Mouse (Mus musculus) T-helper 1 cell (primary cell): ENCODE data around the gene Tescl.

Source experiments
- in situ Hi-C: fragments of 300-600 bp; cut with MboI, MseI; formaldehyde crosslinking; loops from one replicate; pipeline ENCODE4 v1.15.1; 2025; ENCODE audit warnings: high pct_unique_total_duplicates

Tescl gene

GRCm38 (mm10) chr7:24365258-24366014 lies 31.7 kb upstream of the Tescl start:
- in situ Hi-C loops: no loop called here

- in situ Hi-C loops: no loop called here
Observed at GRCm38 (mm10) chr7:24364827-24365226, 31.1 kb upstream of the Tescl start.

DNA sequence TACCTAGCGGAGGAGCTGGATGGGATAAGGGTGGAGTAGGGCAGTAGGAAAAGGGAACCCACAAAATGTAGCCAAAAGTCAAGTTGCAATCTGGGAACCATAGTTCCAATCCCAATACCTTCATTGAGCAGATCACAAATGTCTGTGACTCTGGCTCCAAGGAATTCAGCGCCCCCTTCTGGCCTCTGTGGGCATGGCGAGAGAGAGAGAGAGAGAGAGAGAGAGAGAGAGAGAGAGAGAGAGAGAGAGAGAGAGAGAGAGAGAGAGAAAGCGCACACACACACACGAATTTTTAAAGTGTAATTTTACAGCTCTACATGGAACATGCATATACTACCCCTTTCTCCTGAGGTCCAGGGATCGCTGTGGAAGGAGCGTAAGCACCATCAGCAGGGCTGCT lies 29.5 kb upstream of the Tescl start:
- in situ Hi-C loops: no loop called here

DNA sequence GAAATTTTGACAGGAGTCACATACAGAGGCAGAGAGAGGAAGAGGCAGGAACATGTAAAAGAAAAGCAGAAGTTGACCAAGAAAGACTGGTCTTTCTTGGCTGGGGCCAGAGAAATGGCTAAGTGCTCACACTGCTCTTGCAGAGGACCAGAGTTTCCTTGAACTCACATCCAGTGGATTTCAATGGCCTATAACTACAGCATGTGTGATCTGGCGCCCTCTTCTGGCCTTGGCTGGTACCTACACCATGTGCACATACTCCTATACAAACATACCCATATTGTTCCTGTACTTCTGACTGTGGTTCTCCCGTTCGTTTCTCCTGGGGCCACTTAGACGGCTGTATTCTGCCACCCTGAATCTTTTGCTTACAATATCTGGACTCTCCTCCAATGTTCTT lies 27.3 kb upstream of the Tescl start:
- in situ Hi-C loops: no loop called here

DNA sequence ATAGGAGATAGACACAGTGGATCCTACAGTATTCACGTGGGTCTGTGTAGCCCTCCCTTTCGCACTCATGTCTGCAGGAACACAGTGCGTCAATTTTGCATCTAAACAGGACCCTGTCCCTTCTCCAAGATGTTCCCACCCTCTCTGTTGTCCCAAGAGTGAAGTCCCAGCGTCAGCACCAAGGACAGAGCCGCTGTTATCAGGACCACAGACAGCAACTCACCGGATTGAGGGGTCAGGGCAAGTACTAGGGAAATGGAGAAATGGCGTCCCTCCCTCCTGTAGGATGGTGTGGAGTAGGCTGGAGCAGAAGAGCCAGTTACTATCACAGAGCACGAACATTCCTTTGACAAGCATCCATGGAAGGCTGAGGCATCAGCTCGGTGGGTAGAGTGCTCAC lies 25.5 kb upstream of the Tescl start:
- in situ Hi-C loops: loop anchor here (5.0 kb wide), 1 partner anchor 392 kb away; no protein-coding TSS in a partner anchor

- in situ Hi-C loops: loop anchor here (5.0 kb wide), 1 partner anchor 391 kb away; no protein-coding TSS in a partner anchor
Observed at GRCm38 (mm10) chr7:24357899-24358298, 24.2 kb upstream of the Tescl start.

GRCm38 (mm10) chr7:24356081-24356480 lies 22.3 kb upstream of the Tescl start:
- in situ Hi-C loops: loop anchor here (5.0 kb wide), 1 partner anchor 389 kb away; no protein-coding TSS in a partner anchor

DNA sequence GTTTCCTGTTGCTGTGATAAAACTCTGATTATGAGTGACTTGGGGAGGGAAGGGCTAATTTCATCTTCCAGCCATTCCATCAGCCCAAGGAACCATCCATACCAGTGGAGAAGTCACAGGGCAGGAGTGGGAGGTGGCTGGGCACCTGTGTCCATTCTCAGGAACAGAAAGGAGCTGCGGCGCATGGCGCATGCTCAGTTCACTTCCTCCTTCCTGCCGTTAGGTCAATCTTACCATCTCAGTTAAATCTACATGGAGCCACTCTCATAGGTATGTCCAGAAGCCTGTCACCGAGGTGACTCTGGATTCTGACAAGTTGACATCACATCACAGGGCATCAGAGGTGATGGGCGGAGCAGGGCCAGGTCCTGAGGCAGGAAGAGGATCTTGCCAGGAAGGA lies 21.9 kb upstream of the Tescl start:
- in situ Hi-C loops: loop anchor here (5.0 kb wide), 1 partner anchor 388 kb away; no protein-coding TSS in a partner anchor

- in situ Hi-C loops: no loop called here
Observed at GRCm38 (mm10) chr7:24348896-24349295, 15.2 kb upstream of the Tescl start, which contains the start of gene Lypd5. Gene Lypd5, plus strand, starts transcription at chr7:24349196.

GRCm38 (mm10) chr7:24346444-24346843 lies 12.7 kb upstream of the Tescl start:
- in situ Hi-C loops: no loop called here

DNA sequence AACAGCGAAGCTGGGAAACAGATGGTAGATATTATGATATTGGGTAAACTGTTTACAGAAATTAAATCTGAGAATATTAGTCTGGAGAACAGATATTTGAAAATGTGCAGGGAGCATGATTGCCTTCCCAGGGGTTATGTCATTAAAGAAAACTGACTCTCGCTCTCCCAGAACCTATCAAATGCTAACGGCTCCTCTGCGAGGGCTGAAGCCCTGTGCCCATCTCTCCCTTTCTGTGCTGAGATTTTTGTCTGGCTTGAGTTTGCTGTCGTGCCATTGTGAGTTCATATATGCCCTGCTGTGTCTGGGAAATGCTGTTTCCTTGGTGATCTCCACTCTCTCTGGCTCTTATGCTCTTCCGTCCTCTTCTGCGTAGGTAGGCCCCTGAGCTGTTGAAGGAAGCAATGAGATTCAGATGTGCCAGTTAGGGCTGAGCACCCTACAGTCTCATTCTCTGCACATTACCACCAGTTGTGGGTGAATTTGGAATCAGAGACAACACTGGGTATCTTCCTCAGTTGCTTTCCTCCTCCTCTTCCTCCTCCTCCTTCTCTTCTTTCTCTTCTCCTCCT lies 10.1 kb upstream of the Tescl start:
- in situ Hi-C loops: no loop called here

- in situ Hi-C loops: no loop called here
Observed at GRCm38 (mm10) chr7:24338241-24338640, 4.5 kb upstream of the Tescl start.

GRCm38 (mm10) chr7:24335699-24336309 lies 2.1 kb upstream of the Tescl start:
- in situ Hi-C loops: no loop called here

GRCm38 (mm10) chr7:24327281-24327975 lies 6.3 kb downstream of the Tescl start:
- in situ Hi-C loops: no loop called here

- in situ Hi-C loops: no loop called here
Observed at GRCm38 (mm10) chr7:24326273-24327135, 7.2 kb downstream of the Tescl start.

GRCm38 (mm10) chr7:24325675-24326128 lies 8.0 kb downstream of the Tescl start:
- in situ Hi-C loops: no loop called here

- in situ Hi-C loops: no loop called here
Observed at GRCm38 (mm10) chr7:24325197-24325596, 8.5 kb downstream of the Tescl start.

GRCm38 (mm10) chr7:24322593-24322992 lies 11.1 kb downstream of the Tescl start:
- in situ Hi-C loops: no loop called here

GRCm38 (mm10) chr7:24318942-24319341 lies 14.8 kb downstream of the Tescl start:
- in situ Hi-C loops: no loop called here

DNA sequence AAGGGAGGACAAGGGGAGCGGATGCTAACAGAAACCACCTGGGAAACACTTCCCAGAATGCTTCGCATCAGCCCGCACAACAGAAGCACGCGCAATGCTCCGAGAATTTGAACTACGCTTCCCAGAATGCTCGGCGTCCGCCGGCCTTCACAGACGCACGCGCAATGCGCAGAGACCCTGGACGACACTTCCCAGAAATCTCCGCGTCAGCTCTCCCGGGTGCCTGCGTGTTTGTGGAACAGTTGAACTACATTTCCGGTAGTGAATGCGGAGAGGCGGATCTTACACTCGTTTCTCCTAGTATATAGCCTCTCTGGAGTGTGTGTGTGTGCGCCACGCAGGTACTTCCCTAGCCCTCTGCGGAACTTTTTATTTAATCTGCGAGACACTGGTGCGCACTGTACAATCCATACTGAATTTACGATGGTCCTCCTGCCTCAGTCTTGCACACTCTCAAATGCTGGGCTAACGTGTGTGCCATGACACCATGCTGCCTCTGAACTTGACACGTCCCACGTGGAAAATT lies 17.1 kb downstream of the Tescl start, which contains the start of gene Zfp94:
Gene Zfp94, minus strand, starts transcription at position 100 of the 526 bp plus-strand sequence.
- in situ Hi-C loops: no loop called here
